Mouse (Mus musculus) bone marrow, adult 2 months (tissue): ENCODE data around the gene Slc35b4. TPM values are rescaled to one million over a fixed set of nuclear protein-coding genes. Genes with fewer than 3 reads are reported as not detected.

Experiments used
- H3K27ac ChIP-seq: fragments of 200-500 bp; 2 replicates; pipeline ENCODE4 v1.5.1; 2012; ENCODE audit warnings: low read depth, mild to moderate bottlenecking, control low read depth, inconsistent platforms, low read length; ENCODE audit not compliant: control insufficient read depth, poor library complexity, insufficient read depth
- H3K4me1 ChIP-seq: fragments of 200-500 bp; 2 replicates; pipeline ENCODE4 v1.6.1; 2011; ENCODE audit warnings: low read length; ENCODE audit not compliant: control insufficient read depth, insufficient read depth
- H3K4me3 ChIP-seq: fragments of 200-500 bp; replicated peaks from 2 replicates; pipeline ENCODE3; 2011; ENCODE audit warnings: mild to moderate bottlenecking, low read depth, low read length, control low read depth; ENCODE audit not compliant: control insufficient read depth
- CTCF ChIP-seq: fragments of 200-500 bp; IDR thresholded peaks from 2 replicates; pipeline ENCODE4 v1.5.1; 2011; ENCODE audit warnings: low read length, control low read depth; ENCODE audit not compliant: control insufficient read depth, insufficient read depth
- POLR2A ChIP-seq: fragments of 200-500 bp; IDR thresholded peaks from 2 replicates; pipeline ENCODE4 v1.6.1; 2011; ENCODE audit warnings: low read depth, mild to moderate bottlenecking, control low read depth, low read length, borderline replicate concordance; ENCODE audit not compliant: control insufficient read depth
- WGBS: fragments of 180-500 bp; shearing (Covaris S2); methylation state at CpG from one replicate; pipeline ENCODE4 v1.1.7; 2018; 5-methylcytosine and 5-hydroxymethylcytosine counted together
- polyA plus RNA-seq: library from polyadenylated mRNA; stranded (reverse); fragments of >200 nt; gene quantifications from 2 replicates; pipeline ENCODE4 v1.2.4, GENCODE M21; 2011; ENCODE audit warnings: low replicate concordance; ENCODE audit not compliant: missing spikeins, insufficient read depth, insufficient read length

The Slc35b4 gene
- polyA plus RNA-seq, 1 experiment, result 5.1 TPM

DNA sequence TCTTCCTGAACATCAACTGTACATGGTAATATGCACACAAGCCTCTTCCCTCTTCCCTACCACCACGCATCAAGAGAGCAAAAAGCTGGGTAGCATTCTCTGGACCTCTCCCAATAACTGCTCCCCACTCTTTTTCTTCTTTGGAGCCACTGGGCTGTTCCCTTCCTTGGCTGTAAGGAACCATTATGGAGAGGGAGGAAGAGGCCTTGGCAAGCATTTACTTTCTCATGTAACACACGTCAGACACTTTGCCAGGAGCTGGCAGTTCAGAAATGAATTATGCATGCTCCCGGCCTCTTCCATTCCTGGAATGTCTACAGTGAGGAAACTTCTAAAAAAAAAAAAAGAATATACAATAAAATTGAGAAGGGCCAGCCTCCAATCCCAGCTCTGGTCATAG, 22.7 kb downstream of the Slc35b4 start:
- Histone ChIP-seq H3K4me1 (peaks cover 6% of the 10 kb centered on the region), H3K27ac (no peak overlapping the region), H3K4me3 (no peak overlapping the region)
- no peak for TF ChIP-seq CTCF
- no peak for TF ChIP-seq POLR2A
- WGBS, result 59% methylated on average over 3 of the region's 3 CpGs

DNA sequence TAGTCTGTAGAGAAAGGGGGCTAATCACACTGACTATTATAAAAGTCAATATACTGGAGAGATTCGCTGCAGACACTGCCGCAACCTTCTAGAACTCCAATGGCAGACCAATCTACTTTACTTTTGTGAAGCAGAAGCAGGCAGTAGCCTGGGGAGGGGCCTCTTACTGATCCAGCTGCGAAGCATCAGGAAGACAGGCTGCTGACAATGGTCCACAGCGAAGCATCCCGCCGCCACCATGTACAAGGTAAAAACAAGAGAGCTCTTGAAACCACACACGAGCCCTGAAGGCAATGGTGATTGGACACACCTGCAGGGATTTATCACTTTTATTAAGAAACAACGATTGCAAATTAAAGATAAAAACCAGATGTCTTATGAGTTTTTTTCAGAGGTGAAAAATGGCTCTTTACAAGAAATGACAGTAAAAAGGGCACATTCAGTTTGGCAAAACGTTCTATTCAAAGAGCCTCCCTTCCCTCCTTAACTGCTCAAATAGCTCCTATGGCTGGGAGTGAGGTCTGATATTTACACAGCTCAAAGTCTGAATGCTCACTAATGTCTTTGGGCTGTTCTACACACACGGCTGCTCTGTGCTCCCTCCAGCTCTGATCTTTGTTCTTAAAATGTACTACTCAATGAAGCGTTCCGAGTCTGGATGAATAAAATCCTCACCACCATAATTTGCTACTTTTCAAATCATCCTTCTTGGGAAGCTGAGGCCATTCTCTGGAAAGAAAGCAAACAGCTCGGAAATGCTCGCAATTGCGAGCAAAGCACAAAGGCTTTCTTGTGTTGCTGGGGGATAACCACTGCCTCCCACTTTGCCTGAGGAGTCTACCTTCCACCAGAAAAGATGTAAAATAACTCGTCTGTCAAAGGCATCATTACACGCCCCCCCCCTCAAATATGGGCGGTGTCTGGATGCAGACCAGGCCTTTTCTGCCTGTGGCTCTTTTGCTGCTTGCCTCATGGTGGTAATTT, 23.6 kb downstream of the Slc35b4 start:
- no peak overlapping the region for H3K4me3 ChIP-seq
- WGBS, result 76% methylated on average over 18 of the region's 18 CpGs
- TF ChIP-seq POLR2A (no peak), CTCF (no peak)
- H3K27ac ChIP-seq, result no peak overlapping the region
- peaks cover 6% of the 10 kb centered on the region for H3K4me1 ChIP-seq

DNA sequence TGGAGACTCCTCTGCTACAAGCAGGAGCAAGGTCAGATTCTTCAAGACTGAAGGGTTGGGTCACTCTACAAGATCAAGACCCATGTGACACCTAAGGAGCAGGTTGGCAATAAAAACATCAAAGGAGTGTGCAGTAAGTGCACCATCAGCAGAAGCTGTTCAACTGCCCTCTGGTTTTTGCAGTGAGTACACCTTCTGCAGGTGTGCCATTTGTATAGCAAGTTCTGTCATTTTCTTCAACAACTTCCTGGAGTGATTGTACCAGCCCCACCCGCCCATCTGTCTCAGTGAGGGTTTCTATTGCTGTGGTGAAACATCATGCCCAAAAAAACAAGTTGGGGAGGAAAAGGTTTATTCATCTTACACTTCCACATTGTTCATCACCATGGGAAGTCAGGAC, 27.1 kb downstream of the Slc35b4 start:
- no peak overlapping the region for H3K4me3 ChIP-seq
- TF ChIP-seq POLR2A, result no peak
- TF ChIP-seq CTCF, result no peak
- no peak overlapping the region for H3K27ac ChIP-seq
- WGBS, result 56% methylated on average over 1 of the region's 1 CpGs
- no peaks in the 10 kb centered on the region; the same call in 1 of the 2 replicates for H3K4me1 ChIP-seq

DNA sequence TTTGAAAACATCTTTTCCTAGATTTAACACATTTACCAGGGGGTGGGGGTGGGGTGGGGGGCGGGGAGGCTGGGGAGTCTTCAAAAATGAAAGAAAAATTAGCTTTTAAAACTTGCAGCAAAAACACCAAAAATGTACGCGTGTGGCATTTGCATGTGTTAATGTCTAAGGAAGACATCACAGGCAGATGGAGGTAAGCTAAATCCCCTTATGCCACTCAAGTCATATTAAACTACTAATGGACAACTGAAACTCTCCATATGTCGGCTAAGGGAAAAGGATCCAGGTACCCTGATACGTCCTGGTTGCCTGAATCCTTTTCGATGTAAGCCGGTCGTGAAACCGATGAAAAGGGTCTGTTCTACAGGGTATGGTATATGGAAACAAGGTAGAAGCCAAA, 27.8 kb downstream of the Slc35b4 start:
- H3K4me3 ChIP-seq, result no peak overlapping the region
- no peak for TF ChIP-seq POLR2A
- no peak for TF ChIP-seq CTCF
- WGBS, result 85% methylated on average over 9 of the region's 9 CpGs
- no peaks in the 10 kb centered on the region; the same call in 1 of the 2 replicates for H3K4me1 ChIP-seq
- H3K27ac ChIP-seq, result no peak overlapping the region

DNA sequence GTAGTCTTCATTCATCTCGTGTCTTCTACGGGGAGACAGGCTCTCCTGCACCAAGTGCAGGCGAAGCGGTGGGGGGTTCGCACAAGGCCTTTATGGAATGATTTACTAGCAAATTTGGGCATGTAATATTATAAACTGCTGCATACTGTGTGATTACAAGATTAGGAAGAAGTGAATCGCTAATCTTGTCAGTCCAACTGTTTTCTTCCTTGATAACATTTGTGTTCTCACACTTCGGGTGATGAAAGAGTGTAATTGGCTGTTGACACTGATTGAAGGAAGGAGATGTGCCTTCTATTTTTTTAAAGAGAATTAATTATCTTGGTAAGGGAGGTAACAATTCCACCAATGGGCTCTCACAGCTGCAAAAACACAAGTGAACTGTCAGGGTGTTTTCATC, 28.3 kb downstream of the Slc35b4 start:
- Histone ChIP-seq H3K4me3 (no peak overlapping the region), H3K27ac (no peak overlapping the region), H3K4me1 (no peaks in the 10 kb centered on the region; the same call in 1 of the 2 replicates)
- 75% methylated on average over 7 of the region's 7 CpGs for WGBS
- TF ChIP-seq CTCF (no peak), POLR2A (no peak)

DNA sequence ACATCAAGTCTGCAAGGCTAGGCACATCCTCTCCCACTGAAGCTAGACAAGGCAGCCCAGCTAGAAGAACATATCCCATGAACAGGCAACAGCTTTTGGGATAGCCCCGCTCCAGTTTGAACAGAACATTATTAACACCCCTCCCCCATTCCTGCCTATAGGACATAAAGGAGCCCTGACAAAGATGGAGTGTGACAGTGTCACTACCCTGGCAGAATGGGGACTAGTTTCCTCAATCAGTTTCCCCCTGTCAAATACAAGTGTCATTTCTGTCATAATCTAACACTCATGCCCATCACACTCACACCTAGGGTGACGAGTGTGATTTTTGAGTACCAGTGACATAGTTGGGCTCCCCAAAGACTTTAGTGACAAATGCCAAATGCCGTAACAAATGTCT, 28.9 kb downstream of the Slc35b4 start:
- WGBS, result 82% methylated on average over 3 of the region's 3 CpGs
- TF ChIP-seq CTCF (no peak), POLR2A (no peak)
- H3K27ac ChIP-seq, result no peak overlapping the region
- H3K4me1 ChIP-seq, result no peaks in the 10 kb centered on the region; the same call in 1 of the 2 replicates
- H3K4me3 ChIP-seq, result no peak overlapping the region

DNA sequence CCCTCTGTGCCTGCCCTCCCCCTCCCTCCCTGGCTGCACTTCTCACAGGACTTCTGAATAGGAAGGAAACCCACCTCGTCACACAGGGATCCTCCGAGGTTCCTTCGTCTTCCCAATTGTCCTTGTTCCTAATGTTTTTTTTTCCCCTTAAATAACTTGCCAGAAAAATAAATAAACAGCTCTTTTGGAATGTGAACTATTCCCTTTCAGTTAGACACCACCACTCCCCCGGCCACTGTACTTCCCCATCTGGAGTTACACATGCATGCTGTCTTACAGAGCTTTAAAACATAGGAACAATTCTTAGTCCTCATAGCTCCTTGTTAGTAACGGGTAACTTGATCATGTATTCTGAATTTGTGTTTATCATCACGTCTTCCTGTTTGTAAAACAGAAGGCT, 30.9 kb downstream of the Slc35b4 start:
- H3K27ac ChIP-seq, result no peak overlapping the region
- no peak overlapping the region for H3K4me3 ChIP-seq
- TF ChIP-seq CTCF (no peak), POLR2A (no peak)
- H3K4me1 ChIP-seq, result no peaks in the 10 kb centered on the region; the same call in 1 of the 2 replicates
- WGBS, result 61% methylated on average over 6 of the region's 6 CpGs

DNA sequence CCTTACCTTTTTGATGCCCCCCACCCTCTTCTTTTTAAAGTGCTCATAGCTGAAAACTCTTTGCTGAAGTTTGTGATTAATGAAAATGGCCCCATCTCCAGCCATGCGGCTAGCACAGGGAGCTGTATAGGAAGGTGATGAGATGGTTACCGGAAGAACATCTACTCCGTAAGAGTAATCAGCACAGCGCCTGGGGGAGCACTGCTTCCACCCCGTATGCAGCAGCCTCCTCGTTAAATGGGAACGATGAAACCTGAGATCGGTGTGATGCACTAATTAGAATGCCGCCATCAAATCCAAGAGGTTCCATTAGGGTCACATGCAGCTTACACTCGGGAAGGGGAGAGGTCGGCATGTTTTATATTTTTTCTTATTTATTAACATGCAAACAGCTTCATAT, 34.0 kb downstream of the Slc35b4 start:
- Histone ChIP-seq H3K4me1 (no peaks in the 10 kb centered on the region; the same call in 1 of the 2 replicates), H3K27ac (no peak overlapping the region), H3K4me3 (no peak overlapping the region)
- TF ChIP-seq POLR2A (no peak), CTCF (no peak)
- 88% methylated on average over 11 of the region's 11 CpGs for WGBS

DNA sequence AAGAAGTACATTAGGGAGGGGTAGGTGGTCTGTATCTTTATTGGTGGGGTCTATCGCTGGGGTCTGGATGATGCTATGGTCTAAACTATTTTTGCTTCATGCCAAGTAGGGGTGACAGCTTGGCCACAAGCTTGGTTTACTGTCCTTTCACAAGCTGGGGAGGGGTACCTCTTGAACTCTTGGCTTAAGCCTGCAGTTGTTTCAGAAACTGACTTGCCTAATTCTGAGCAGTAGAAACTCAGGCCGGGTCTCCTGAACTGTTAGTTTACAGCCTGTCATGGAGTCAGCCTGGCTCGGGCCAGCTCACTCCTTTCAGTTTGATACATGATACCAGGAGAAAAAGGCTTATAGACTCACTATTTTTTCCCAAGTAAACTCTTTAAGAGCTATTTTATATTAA, 38.5 kb downstream of the Slc35b4 start:
- no peak overlapping the region for H3K4me3 ChIP-seq
- H3K27ac ChIP-seq, result no peak overlapping the region
- no peak for TF ChIP-seq CTCF
- TF ChIP-seq POLR2A, result no peak
- H3K4me1 ChIP-seq, result no peaks in the 10 kb centered on the region
- WGBS, result 82% methylated on average over 3 of the region's 3 CpGs
